Mouse (Mus musculus) lung, postnatal 0 days (tissue): Measurements from ENCODE around the gene Yars.

Source experiments
- CTCF ChIP-seq: IDR thresholded peaks from 2 replicates; pipeline ENCODE4 v1.5.1; 2016; ENCODE audit warnings: antibody characterized with exemption, mild to moderate bottlenecking
- EP300 ChIP-seq: IDR thresholded peaks from 2 replicates; pipeline ENCODE4 v1.6.1; 2016; ENCODE audit warnings: antibody characterized with exemption, mild to moderate bottlenecking, control low read depth

DNA sequence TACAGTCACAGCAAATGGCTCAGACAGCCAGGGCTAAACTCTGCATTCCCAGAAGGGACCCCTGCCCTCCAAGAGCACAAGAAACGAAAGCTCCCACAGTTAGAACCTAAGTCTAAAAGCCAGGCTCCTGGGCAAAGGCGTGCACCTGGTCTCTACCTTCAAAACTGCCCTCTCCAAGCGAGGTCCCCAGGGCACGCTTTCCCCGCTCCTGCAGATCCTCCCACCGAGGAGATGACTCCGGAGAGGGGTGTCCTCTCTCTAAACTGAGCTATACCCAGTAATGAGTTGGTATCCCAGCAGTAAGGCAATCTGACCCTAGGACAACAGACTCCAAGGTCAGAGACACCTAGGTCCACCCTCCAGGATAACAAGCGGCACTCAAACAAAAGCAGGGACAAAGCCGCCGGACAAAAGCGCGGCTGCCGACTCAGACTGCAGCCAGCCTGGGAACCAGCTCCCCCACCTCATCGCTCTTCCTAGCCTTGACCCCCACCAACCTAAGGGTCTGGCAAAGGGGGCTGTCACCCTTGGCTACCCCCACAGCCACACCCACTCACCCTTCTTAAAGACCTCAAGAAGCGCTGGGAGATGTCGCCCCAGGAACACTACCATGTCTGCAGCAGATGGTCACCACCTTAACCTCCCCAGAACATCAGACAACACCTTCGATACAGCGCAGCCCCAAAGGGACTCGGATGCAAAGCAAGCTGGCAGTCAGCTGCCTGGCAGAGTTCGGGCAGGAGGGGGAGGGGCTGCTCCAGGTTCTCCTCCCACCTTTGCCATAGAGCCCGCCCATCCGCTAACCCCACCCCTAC lies 37.8 kb downstream of the Yars start:
- TF ChIP-seq CTCF (no peak), EP300 (no peak)
